Mouse (Mus musculus) embryonic facial prominence, embryonic 15.5 days (tissue): ENCODE results near the gene Lrrc4c. TPM values are rescaled to one million over a fixed set of nuclear protein-coding genes. Genes with fewer than 3 reads are reported as not detected.

Source experiments
- ATAC-seq: fragments of 200-750 bp; cut with Nextera tagmentation; 2 replicates; pipeline ENCODE4 v1.8.0; 2017; ENCODE audit warnings: low read depth, moderate TSS enrichment; ENCODE audit not compliant: insufficient number of reproducible peaks, low FRiP score, low TSS enrichment
- H3K27ac ChIP-seq: fragments of 300-500 bp; sonication (generic); replicated peaks from 2 replicates; pipeline ENCODE4 v1.5.1; 2015; ENCODE audit warnings: mild to moderate bottlenecking, inconsistent platforms
- H3K27me3 ChIP-seq: fragments of 300-500 bp; sonication (generic); 2 replicates; pipeline ENCODE4 v1.6.1; 2015; ENCODE audit warnings: inconsistent platforms
- H3K36me3 ChIP-seq: fragments of 300-500 bp; sonication (generic); 2 replicates; pipeline ENCODE4 v1.6.1; 2015; ENCODE audit warnings: mild to moderate bottlenecking, inconsistent platforms
- H3K4me1 ChIP-seq: fragments of 300-500 bp; sonication (generic); 2 replicates; pipeline ENCODE4 v1.6.1; 2015; ENCODE audit warnings: inconsistent platforms
- H3K4me2 ChIP-seq: fragments of 300-500 bp; sonication (generic); replicated peaks from 2 replicates; pipeline ENCODE4 v1.6.1; 2015; ENCODE audit warnings: mild to moderate bottlenecking, inconsistent platforms
- H3K4me3 ChIP-seq: fragments of 300-500 bp; sonication (generic); replicated peaks from 2 replicates; pipeline ENCODE4 v1.5.1; 2015; ENCODE audit warnings: mild to moderate bottlenecking, inconsistent platforms
- H3K9ac ChIP-seq: fragments of 300-500 bp; sonication (generic); 2 replicates; pipeline ENCODE4 v1.6.1; 2015; ENCODE audit warnings: inconsistent platforms
- H3K9me3 ChIP-seq: fragments of 300-500 bp; sonication (generic); replicated peaks from 2 replicates; pipeline ENCODE4 v1.6.1; 2016; ENCODE audit warnings: inconsistent platforms
- WGBS: fragments of 180-500 bp; shearing (Covaris S2); methylation state at CpG from one replicate; pipeline ENCODE4 v1.1.7; 2015; 5-methylcytosine and 5-hydroxymethylcytosine counted together
- polyA plus RNA-seq: library from polyadenylated mRNA; unstranded; fragments of >200 nt; fragmentation: Nextera tagmentation; extraction: Ambion mirVana; gene quantifications from 2 replicates; pipeline ENCODE4 v1.2.1, GENCODE M21; 2015

Gene Lrrc4c
- 1.7 and 2.1 TPM in 2 replicates for polyA plus RNA-seq

DNA sequence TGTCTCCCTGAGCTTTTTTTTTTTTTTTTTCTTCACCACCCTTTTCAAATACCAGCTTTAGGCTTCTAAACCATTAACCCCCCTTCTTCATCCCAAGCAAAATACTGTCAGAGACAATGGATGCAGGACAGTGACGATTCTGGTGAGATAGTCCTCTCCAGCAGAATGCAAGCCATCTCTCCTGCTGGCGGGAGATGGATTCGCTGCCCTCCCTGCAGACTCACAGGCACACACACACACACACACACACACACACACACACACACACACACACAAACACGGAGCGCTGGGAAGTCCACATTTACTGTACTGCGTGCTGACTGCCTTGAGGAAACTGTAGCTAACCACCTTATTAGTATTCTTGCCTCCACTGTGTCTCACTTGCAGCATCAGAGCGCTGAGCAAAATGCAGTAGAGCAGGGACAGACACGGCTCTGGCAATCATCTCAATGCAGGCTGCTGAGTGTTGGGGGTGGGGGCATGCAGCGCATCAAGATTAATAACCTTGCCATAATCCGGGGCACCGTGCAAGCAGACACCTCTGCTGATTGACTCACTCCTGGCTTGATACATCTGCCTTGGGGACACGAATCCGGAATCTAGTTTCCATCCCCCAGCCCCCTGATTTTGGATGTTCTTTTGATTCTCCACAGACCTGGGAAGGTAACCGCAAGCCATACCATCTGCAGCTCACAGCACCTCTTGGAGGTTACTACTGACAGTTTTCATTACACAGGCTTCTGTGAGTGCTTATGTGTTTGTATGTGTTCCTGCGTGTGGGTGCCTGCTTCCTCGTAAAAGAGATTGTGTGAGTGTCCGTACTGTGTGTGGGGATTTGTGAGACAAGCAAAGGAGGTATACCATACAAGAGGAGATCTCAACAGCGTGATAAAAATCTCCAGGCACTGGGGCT, at the start of gene Lrrc4c:
TSS of gene Lrrc4c (plus strand) at position 783 of the 913 bp plus-strand sequence.
- Histone ChIP-seq H3K27me3 (no peaks in the 10 kb centered on the region), H3K36me3 (no peaks in the 10 kb centered on the region), H3K27ac (no peak within 1 kb of the TSS), H3K9me3 (no peaks in the 10 kb centered on the region), H3K9ac (no peak within 1 kb of the TSS), H3K4me2 (peak within 1 kb of the TSS; percentile 51), H3K4me3 (peak within 1 kb of the TSS; percentile 24), H3K4me1 (peaks cover 8% of the 10 kb centered on the region; the same call in 1 of the 2 replicates)
- no peak for ATAC-seq
- 4% methylated on average over 18 of the region's 18 CpGs for WGBS

DNA sequence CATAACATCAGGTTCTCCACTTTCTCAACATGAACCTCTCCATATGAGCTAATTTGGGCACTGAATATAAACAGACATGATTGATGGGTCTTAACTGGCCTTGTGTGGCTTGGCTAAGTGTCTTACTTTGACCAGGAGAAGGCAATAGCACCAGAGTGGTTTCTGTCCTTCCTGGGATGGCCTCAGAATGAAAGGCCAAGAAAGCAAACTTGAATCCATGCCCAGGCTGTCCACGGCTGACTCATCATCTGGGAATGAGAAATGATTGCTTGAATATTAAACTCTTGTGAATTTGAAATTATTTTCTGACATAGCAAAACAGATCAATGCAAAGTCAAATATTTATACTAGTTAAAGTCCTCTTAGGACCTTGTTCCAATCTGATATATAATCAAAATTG, 42.9 kb upstream of the Lrrc4c start:
- Histone ChIP-seq H3K4me3 (no peak overlapping the region), H3K27ac (no peak overlapping the region), H3K9me3 (no peaks in the 10 kb centered on the region), H3K9ac (no peak overlapping the region), H3K4me1 (no peaks in the 10 kb centered on the region), H3K4me2 (no peak overlapping the region), H3K36me3 (no peaks in the 10 kb centered on the region), H3K27me3 (no peaks in the 10 kb centered on the region)
- no peak for ATAC-seq
- WGBS: 77% methylated on average over 1 of the region's 1 CpGs

DNA sequence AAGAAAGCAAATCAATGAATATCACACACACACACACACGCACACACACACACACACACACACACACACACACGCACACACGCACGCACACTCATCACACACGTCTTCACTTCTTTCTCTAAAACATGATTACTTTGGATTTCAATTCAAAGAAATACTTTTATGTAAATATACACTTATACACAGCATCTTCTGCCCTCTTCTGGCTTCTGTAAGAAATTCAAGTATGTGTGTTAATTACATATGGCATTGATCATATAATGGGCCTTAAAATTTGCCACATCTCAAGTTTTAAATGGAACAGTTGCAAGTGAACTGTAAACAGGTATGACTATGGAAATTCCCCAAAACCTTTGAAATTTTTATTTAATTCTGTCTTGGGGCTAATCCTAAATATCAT, 35.0 kb upstream of the Lrrc4c start:
- Histone ChIP-seq H3K4me3 (no peak overlapping the region), H3K27ac (no peak overlapping the region), H3K27me3 (no peaks in the 10 kb centered on the region), H3K36me3 (no peaks in the 10 kb centered on the region), H3K9me3 (no peaks in the 10 kb centered on the region), H3K9ac (no peak overlapping the region), H3K4me2 (no peak overlapping the region), H3K4me1 (no peaks in the 10 kb centered on the region)
- 68% methylated on average over 5 of the region's 5 CpGs for WGBS
- ATAC-seq: no peak

DNA sequence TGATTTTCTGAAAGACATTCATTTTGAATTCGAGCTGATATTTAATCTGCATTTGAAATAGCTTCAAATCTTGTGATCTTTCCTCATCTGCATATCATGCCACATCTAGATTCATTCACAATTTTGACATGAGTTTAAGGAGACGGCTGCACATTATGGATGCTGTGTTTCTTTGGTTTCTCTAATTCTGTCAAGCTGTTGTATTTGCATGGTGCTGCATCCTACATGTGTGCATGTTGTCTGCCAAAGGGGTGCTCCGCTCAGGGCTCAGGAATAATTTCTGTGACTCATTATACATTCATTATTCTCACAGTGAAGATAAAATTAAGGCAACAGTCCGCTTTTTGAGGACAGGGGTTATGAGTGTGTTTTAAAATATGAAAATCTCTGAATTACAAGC, 30.5 kb upstream of the Lrrc4c start:
- Histone ChIP-seq H3K27me3 (no peaks in the 10 kb centered on the region), H3K9ac (no peak overlapping the region), H3K36me3 (no peaks in the 10 kb centered on the region), H3K4me3 (no peak overlapping the region), H3K9me3 (no peaks in the 10 kb centered on the region), H3K4me2 (no peak overlapping the region), H3K4me1 (no peaks in the 10 kb centered on the region), H3K27ac (no peak overlapping the region)
- 54% methylated on average over 4 of the region's 4 CpGs for WGBS
- no peak for ATAC-seq

DNA sequence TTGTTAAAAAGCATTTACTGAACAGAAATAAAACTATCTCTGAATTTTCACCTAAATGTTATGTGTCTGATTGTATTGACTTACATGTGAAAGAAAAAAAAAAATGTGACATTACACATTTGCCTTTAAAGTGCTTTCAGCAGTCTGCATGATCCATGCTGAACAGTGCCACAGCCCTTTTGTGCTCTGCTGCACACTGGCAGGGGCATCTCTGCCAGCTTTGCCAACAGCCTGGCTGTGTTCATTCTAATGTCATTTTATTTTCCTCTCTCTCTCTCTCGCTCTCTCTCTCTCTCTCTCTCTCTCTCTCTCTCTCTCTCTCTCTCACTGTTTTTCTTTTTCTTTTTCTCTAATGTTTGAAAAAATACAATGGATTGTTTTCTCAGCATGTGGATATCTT, 27.4 kb upstream of the Lrrc4c start:
- Histone ChIP-seq H3K4me2 (no peak overlapping the region), H3K27me3 (no peaks in the 10 kb centered on the region), H3K36me3 (no peaks in the 10 kb centered on the region), H3K4me1 (no peaks in the 10 kb centered on the region), H3K9ac (no peak overlapping the region), H3K9me3 (no peaks in the 10 kb centered on the region), H3K4me3 (no peak overlapping the region), H3K27ac (no peak overlapping the region)
- ATAC-seq: no peak
- 62% methylated on average over 1 of the region's 1 CpGs for WGBS

DNA sequence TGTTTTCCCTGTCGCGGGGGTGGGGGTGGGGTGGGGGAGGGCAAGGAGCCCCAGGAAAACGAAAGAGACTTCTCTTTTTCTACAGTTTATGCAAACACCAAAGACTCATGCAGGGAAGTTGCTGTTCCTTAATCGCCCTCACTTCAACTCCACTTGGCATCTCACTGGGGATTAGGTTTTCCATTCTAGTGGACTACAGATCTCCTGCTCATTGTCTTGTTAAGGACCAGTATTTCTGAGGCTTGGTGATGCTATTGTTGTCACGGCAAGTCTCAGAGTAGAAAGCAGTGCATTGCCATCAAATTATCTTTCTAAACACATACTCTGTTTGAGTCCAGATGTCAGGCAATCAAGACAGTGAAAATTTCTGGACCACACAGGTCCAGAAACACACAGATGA, 2.9 kb upstream of the Lrrc4c start:
- no peak overlapping the region for H3K4me3 ChIP-seq
- H3K27ac ChIP-seq: no peak overlapping the region
- no peak overlapping the region for H3K9ac ChIP-seq
- peaks cover 8% of the 10 kb centered on the region; the same call in 1 of the 2 replicates for H3K4me1 ChIP-seq
- no peaks in the 10 kb centered on the region for H3K9me3 ChIP-seq
- 9% methylated on average over 5 of the region's 5 CpGs for WGBS
- H3K4me2 ChIP-seq: no peak overlapping the region
- no peaks in the 10 kb centered on the region for H3K27me3 ChIP-seq
- no peaks in the 10 kb centered on the region for H3K36me3 ChIP-seq
- no peak for ATAC-seq

DNA sequence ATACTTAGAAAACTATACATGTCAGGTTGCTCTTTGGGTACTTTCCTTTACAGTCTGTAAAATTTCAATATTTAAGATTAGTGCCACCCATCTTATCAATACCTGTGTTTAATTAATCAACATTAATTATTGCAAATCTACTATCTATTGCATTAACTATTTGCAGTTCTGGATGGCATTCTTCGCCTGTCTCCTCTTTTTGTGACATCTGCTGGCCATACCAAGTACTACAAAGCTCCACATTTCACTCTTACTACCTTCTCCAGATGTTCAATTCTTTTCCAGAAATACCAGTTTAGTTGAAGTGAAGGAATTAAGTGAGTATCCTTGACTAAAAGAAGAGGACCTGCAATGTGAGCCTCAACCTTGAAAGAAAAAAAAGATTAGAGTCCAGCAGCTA, 1.4 kb upstream of the Lrrc4c start:
- H3K4me1 ChIP-seq: peaks cover 8% of the 10 kb centered on the region; the same call in 1 of the 2 replicates
- no peak overlapping the region for H3K27ac ChIP-seq
- no peaks in the 10 kb centered on the region for H3K9me3 ChIP-seq
- H3K9ac ChIP-seq: no peak overlapping the region
- H3K4me3 ChIP-seq: no peak overlapping the region
- no peak for ATAC-seq
- 33% methylated on average over 1 of the region's 1 CpGs for WGBS
- H3K27me3 ChIP-seq: no peaks in the 10 kb centered on the region
- H3K36me3 ChIP-seq: no peaks in the 10 kb centered on the region
- no peak overlapping the region for H3K4me2 ChIP-seq

DNA sequence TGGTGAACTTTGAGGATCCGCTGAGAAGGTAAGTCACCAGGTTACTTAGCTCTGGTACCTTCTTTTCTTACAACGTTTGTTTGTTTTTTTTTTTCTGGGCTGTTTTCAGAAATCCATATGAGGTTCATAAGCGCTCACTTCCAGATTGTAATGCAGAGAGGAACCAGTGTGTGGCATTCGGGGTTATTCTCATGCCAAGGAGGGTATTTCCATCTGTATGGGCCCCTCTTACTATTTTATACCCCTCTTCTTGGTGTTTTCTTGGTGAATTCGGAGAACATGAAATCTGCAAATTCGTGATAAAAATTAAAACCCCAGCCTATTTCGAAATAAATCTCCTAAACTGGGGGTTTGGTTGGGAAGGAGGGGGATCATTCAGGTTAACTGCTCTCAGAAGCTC, 587 bp downstream of the Lrrc4c start:
- Histone ChIP-seq H3K4me2 (peak overlapping the region; percentile 51), H3K9ac (no peak overlapping the region), H3K9me3 (no peaks in the 10 kb centered on the region), H3K27me3 (no peaks in the 10 kb centered on the region), H3K4me3 (peak overlapping the region; percentile 24), H3K4me1 (peaks cover 8% of the 10 kb centered on the region; the same call in 1 of the 2 replicates), H3K27ac (no peak overlapping the region), H3K36me3 (no peaks in the 10 kb centered on the region)
- ATAC-seq: no peak
- WGBS: 14% methylated on average over 7 of the region's 7 CpGs

DNA sequence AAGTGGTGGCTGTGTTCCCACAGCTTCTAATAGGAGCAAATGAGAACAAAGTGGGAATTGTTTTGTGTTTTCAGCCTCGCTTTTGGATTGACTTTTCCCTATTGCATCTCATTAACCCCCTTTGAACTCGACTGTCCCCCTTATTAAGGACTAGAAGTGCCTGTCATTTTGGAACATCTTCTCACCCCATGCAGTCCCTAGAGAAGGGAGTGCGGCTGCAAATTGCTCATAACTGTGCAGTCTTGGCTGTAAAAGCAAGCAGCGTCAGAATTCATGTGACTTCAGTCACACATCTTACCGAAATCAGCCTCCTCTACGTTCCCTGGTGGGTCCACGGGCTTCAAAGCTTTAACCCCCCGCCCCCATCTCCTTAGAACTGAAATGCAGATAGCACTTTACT, 1.2 kb downstream of the Lrrc4c start:
- Histone ChIP-seq H3K27ac (no peak overlapping the region), H3K9me3 (no peaks in the 10 kb centered on the region), H3K36me3 (no peaks in the 10 kb centered on the region), H3K27me3 (no peaks in the 10 kb centered on the region), H3K4me1 (peaks cover 8% of the 10 kb centered on the region; the same call in 1 of the 2 replicates), H3K4me3 (no peak overlapping the region), H3K9ac (no peak overlapping the region), H3K4me2 (peak overlapping the region; percentile 27)
- ATAC-seq: no peak
- WGBS: 8% methylated on average over 8 of the region's 8 CpGs

DNA sequence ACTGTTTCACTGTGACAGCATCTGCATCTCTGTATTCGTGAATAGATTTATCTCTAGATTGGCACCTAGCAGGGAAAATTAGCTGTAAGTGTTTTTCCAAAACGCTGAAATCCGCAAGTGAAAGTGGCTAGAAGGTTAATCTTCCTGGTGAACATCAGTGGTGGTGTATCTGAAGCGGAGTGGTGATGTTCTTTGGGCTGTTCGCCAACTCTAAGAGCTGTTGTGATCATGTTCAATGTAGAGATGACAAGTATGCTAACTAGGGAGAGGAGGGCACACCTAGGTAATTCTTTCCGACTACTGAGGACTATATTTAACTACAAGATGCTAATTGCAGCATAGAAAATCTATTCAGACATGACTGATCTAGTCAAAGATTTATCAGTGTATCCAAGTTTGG, 1.7 kb downstream of the Lrrc4c start:
- H3K27ac ChIP-seq: no peak overlapping the region
- H3K27me3 ChIP-seq: no peaks in the 10 kb centered on the region
- H3K9ac ChIP-seq: no peak overlapping the region
- H3K36me3 ChIP-seq: no peaks in the 10 kb centered on the region
- WGBS: 37% methylated on average over 6 of the region's 6 CpGs
- H3K4me1 ChIP-seq: peaks cover 8% of the 10 kb centered on the region; the same call in 1 of the 2 replicates
- no peaks in the 10 kb centered on the region for H3K9me3 ChIP-seq
- no peak for ATAC-seq
- H3K4me3 ChIP-seq: no peak overlapping the region
- H3K4me2 ChIP-seq: peak overlapping the region; percentile 27

DNA sequence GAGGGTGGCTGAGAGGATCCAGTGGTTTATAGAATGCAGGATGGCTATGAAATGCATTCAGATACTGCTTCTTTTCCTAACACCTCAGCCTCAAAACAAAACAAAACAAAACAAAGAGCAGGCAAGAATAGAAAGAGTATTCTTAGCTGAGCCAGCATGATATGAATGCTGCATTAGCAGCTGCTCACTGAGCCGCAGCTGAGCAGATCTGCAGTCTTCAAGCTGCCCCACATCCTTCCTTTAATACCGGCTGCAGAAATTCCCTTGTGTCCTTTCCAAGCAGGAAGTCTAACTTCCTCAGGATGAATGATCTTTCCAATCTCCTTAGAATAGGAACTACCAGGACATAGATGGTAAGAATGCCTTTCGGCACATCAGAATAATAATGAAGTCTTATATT, 16.7 kb downstream of the Lrrc4c start:
- H3K9ac ChIP-seq: no peak overlapping the region
- no peaks in the 10 kb centered on the region for H3K9me3 ChIP-seq
- no peak overlapping the region for H3K27ac ChIP-seq
- H3K4me2 ChIP-seq: no peak overlapping the region
- WGBS: 58% methylated on average over 3 of the region's 3 CpGs
- H3K4me1 ChIP-seq: no peaks in the 10 kb centered on the region
- no peaks in the 10 kb centered on the region for H3K27me3 ChIP-seq
- no peak for ATAC-seq
- no peak overlapping the region for H3K4me3 ChIP-seq
- H3K36me3 ChIP-seq: no peaks in the 10 kb centered on the region

DNA sequence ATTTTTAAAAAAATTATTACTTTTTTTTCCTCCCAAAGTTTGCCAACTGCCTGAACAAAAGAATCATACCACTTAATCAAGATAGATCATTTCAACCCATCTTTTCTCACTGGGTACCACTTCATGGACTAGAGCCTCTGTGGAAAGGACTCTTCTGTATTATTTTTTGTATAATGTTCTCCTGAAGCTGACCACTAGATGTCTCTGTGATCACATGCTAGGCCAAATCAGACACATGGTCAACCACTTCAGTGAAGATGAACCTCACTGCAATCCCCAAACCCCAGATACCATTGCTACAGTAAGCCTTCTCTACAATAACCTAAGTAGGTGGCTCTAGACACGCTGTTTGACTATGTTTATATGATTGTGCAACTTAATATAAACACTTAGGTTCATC, 19.4 kb downstream of the Lrrc4c start:
- Histone ChIP-seq H3K9me3 (no peaks in the 10 kb centered on the region), H3K36me3 (no peaks in the 10 kb centered on the region), H3K27ac (no peak overlapping the region), H3K27me3 (no peaks in the 10 kb centered on the region), H3K4me3 (no peak overlapping the region), H3K4me2 (no peak overlapping the region), H3K9ac (no peak overlapping the region), H3K4me1 (no peaks in the 10 kb centered on the region)
- no peak for ATAC-seq
- 65% methylated on average over 1 of the region's 1 CpGs for WGBS
